Mouse (Mus musculus): Measurements from ENCODE around the gene Syce3. TPM values are rescaled to one million over a fixed set of nuclear protein-coding genes. Genes with fewer than 3 reads are reported as not detected.

The Syce3 gene
- total RNA-seq, 2 experiments from 2014 or later = not detected

GRCm38 (mm10) chr15:89372536-89372935, 37.8 kb downstream of the Syce3 start:
- no peak for DNase-seq

GRCm38 (mm10) chr15:89372068-89372467, 38.2 kb downstream of the Syce3 start:
- no peak for DNase-seq

GRCm38 (mm10) chr15:89365141-89365551, 45.2 kb downstream of the Syce3 start:
- no peak for DNase-seq

- DNase-seq = no peak
These were observed 47.3 kb downstream of the Syce3 start for GRCm38 (mm10) chr15:89363051-89363450.

- DNase-seq = no peak
These were observed 51.5 kb downstream of the Syce3 start for GRCm38 (mm10) chr15:89358784-89359183.

- DNase-seq = peak; percentile 89
These were observed 53.9 kb downstream of the Syce3 start for GRCm38 (mm10) chr15:89356372-89356771.

- DNase-seq = peak; percentile 98
These were observed 54.8 kb downstream of the Syce3 start, which contains the start of the genes Lmf2 and Ncaph2 for GRCm38 (mm10) chr15:89355241-89356187. TSS of gene Lmf2 (minus strand) at chr15:89355659. TSS of gene Ncaph2 (plus strand) at chr15:89355719.

GRCm38 (mm10) chr15:89354455-89354854, 55.8 kb downstream of the Syce3 start:
- DNase-seq = no peak

GRCm38 (mm10) chr15:89353837-89354236, 56.5 kb downstream of the Syce3 start:
- DNase-seq = no peak

- peak; percentile 40 for DNase-seq
These were observed 57.5 kb downstream of the Syce3 start for GRCm38 (mm10) chr15:89352795-89353194.

GRCm38 (mm10) chr15:89352054-89352453, 58.2 kb downstream of the Syce3 start:
- no peak for DNase-seq

GRCm38 (mm10) chr15:89351302-89351701, 59.0 kb downstream of the Syce3 start:
- DNase-seq = no peak

- DNase-seq = no peak
These were observed 59.9 kb downstream of the Syce3 start for GRCm38 (mm10) chr15:89350447-89350846.

- DNase-seq = no peak
These were observed 67.0 kb downstream of the Syce3 start for GRCm38 (mm10) chr15:89343325-89343724.

- DNase-seq = no peak
These were observed 68.6 kb downstream of the Syce3 start for GRCm38 (mm10) chr15:89341678-89342077.

Other genes with a start within 250 kb of the Syce3 start
- gene Plxnb2, start 229.7 kb downstream of the Syce3 start, total RNA-seq (2021) = 100 to 1,000 TPM in 1 of 2 experiments, 10 to 100 TPM in 1; 96.8 to 105 TPM
- 1 to 10 TPM; 4.7 to 7.4 TPM for gene Dennd6b, start 214.0 kb downstream of the Syce3 start, total RNA-seq (2021)
- 10 to 100 TPM; 41.8 to 52.0 TPM for gene Ppp6r2, start 198.9 kb downstream of the Syce3 start, total RNA-seq (2021)
- 10 to 100 TPM; 80.3 to 85.7 TPM for gene Sbf1, start 95.2 kb downstream of the Syce3 start, total RNA-seq (2021)
- gene Adm2, start 87.8 kb downstream of the Syce3 start, total RNA-seq (2021) = not detected
- 1 to 10 TPM; 1.8 to 3.3 TPM for gene Miox, start 76.1 kb downstream of the Syce3 start, total RNA-seq (2021)
- 10 to 100 TPM; 38.6 to 41.9 TPM for gene Lmf2, start 54.8 kb downstream of the Syce3 start, total RNA-seq (2021)
- gene Ncaph2, start 54.8 kb downstream of the Syce3 start, total RNA-seq (2021) = 100 to 1,000 TPM in 1 of 2 experiments, 10 to 100 TPM in 1; 89.2 to 103 TPM
- gene Sco2, start 36.7 kb downstream of the Syce3 start, total RNA-seq (2021) = 10 to 100 TPM; 34.7 to 43.7 TPM
- 1 to 10 TPM; 3.4 to 9.8 TPM for gene Tymp, start 33.5 kb downstream of the Syce3 start, total RNA-seq (2021)
- 1 to 10 TPM; 1.4 to 1.5 TPM for gene Odf3b, start 31.2 kb downstream of the Syce3 start, total RNA-seq (2021)
- gene Klhdc7b, start 25.6 kb downstream of the Syce3 start, total RNA-seq (2021) = under 1 TPM in 1 of 2 experiments, not detected in 1; 0.06 TPM
- 100 to 1,000 TPM; 554 to 660 TPM for gene Cpt1b, start 15.4 kb upstream of the Syce3 start, total RNA-seq (2021)
- gene C730034F03Rik, start 19.1 kb upstream of the Syce3 start, total RNA-seq (2021) = 1 to 10 TPM; 2.5 to 3.5 TPM
- gene Gm44502, start 19.2 kb upstream of the Syce3 start, total RNA-seq (2021) = 1 to 10 TPM; 5.6 to 9.2 TPM
- 100 to 1,000 TPM; 106 to 128 TPM for gene Chkb, start 19.4 kb upstream of the Syce3 start, total RNA-seq (2021)
- gene Mapk8ip2, start 43.4 kb upstream of the Syce3 start, total RNA-seq (2021) = 10 to 100 TPM in 1 of 2 experiments, 1 to 10 TPM in 1; 6.9 to 12.7 TPM
- 10 to 100 TPM; 26.6 to 29.5 TPM for gene Arsa, start 66.9 kb upstream of the Syce3 start, total RNA-seq (2021)
- gene Shank3, start 89.1 kb upstream of the Syce3 start, total RNA-seq (2021) = 10 to 100 TPM; 54.1 to 67.5 TPM
- gene Acr, start 157.8 kb upstream of the Syce3 start, total RNA-seq (2021) = under 1 TPM; 0.45 to 0.76 TPM
- gene Rabl2, start 181.4 kb upstream of the Syce3 start, total RNA-seq (2021) = 10 to 100 TPM in 1 of 2 experiments, 1 to 10 TPM in 1; 9.2 to 11.1 TPM

Data from adrenal gland, postnatal 10 days (tissue).